Mouse (Mus musculus): ENCODE data around the gene Atp2a3. TPM values are rescaled to one million over a fixed set of nuclear protein-coding genes. Genes with fewer than 3 reads are reported as not detected.

The Atp2a3 gene
- polyA plus RNA-seq, 1 experiment from 2014 or later, result 1.7 TPM

GRCm38 (mm10) chr11:72963058-72963788, 2.3 kb downstream of the Atp2a3 start:
- no peak overlapping the region for H3K9ac ChIP-seq (ENCODE audit: low read depth, low read length)
- H3K27me3 ChIP-seq (ENCODE audit: control insufficient read depth, insufficient read depth, low read depth, low read length), result peaks cover 37% of the 10 kb centered on the region
- no peak overlapping the region for H3K4me2 ChIP-seq (ENCODE audit: low read length)
- ATAC-seq, result no peak
- H3K27ac ChIP-seq (ENCODE audit: low read length), result no peak overlapping the region
- no peaks in the 10 kb centered on the region for H3K9me3 ChIP-seq (replicated peaks; ENCODE audit: control insufficient read depth, low read length, poor library complexity, severe bottlenecking)
- peaks cover 5% of the 10 kb centered on the region; the same call in 1 of the 2 replicates for H3K4me1 ChIP-seq (ENCODE audit: control insufficient read depth, insufficient read depth, low read length)
- H3K36me3 ChIP-seq (ENCODE audit: control insufficient read depth, insufficient read depth, low read length), result no peaks in the 10 kb centered on the region
- WGBS, result 47% methylated on average over 7 of the region's 7 CpGs
- H3K4me3 ChIP-seq (ENCODE audit: low read depth, low read length), result no peak overlapping the region

- no peak for ATAC-seq
- no peaks in the 10 kb centered on the region for H3K36me3 ChIP-seq (ENCODE audit: control insufficient read depth, insufficient read depth, low read length)
- no peak overlapping the region for H3K27ac ChIP-seq (ENCODE audit: low read length)
- WGBS, result 72% methylated on average over 3 of the region's 3 CpGs
- H3K4me1 ChIP-seq (ENCODE audit: control insufficient read depth, insufficient read depth, low read length), result peaks cover 5% of the 10 kb centered on the region; the same call in 1 of the 2 replicates
- no peaks in the 10 kb centered on the region for H3K9me3 ChIP-seq (replicated peaks; ENCODE audit: control insufficient read depth, low read length, poor library complexity, severe bottlenecking)
- no peak overlapping the region for H3K4me3 ChIP-seq (ENCODE audit: low read depth, low read length)
- no peak overlapping the region for H3K4me2 ChIP-seq (ENCODE audit: low read length)
- H3K9ac ChIP-seq (ENCODE audit: low read depth, low read length), result no peak overlapping the region
- H3K27me3 ChIP-seq (ENCODE audit: control insufficient read depth, insufficient read depth, low read depth, low read length), result peaks cover 36% of the 10 kb centered on the region
Measured at GRCm38 (mm10) chr11:72963789-72964294, 2.9 kb downstream of the Atp2a3 start.

GRCm38 (mm10) chr11:72974995-72975503, 14.1 kb downstream of the Atp2a3 start:
- no peak overlapping the region for H3K9ac ChIP-seq (ENCODE audit: low read depth, low read length)
- H3K9me3 ChIP-seq (replicated peaks; ENCODE audit: control insufficient read depth, low read length, poor library complexity, severe bottlenecking), result no peaks in the 10 kb centered on the region
- H3K4me3 ChIP-seq (ENCODE audit: low read depth, low read length), result no peak overlapping the region
- WGBS, result 83% methylated on average over 13 of the region's 13 CpGs
- no peaks in the 10 kb centered on the region for H3K36me3 ChIP-seq (ENCODE audit: control insufficient read depth, insufficient read depth, low read length)
- H3K4me1 ChIP-seq (ENCODE audit: control insufficient read depth, insufficient read depth, low read length), result no peaks in the 10 kb centered on the region
- no peak overlapping the region for H3K4me2 ChIP-seq (ENCODE audit: low read length)
- no peaks in the 10 kb centered on the region for H3K27me3 ChIP-seq (ENCODE audit: control insufficient read depth, insufficient read depth, low read depth, low read length)
- H3K27ac ChIP-seq (ENCODE audit: low read length), result no peak overlapping the region
- no peak for ATAC-seq

DNA sequence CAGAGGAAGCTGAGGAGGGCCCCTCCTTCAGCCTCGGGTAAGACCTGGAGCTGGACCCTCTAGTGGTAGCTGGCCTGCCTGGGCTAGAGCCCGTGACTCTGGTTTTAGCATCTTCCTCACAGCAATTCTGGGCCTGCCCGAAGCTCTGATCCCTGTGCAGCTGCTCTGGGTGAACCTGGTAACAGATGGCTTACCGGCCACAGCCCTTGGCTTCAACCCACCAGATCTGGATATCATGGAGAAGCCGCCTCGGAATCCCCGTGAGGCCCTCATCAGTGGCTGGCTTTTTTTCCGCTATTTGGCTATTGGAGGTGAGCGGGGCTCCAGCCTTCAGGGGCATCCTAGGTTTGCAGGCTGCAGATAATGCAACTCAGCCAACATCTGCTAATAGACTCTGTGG, 21.5 kb downstream of the Atp2a3 start:
- H3K4me2 ChIP-seq (ENCODE audit: low read length), result no peak overlapping the region
- H3K4me3 ChIP-seq (ENCODE audit: low read depth, low read length), result no peak overlapping the region
- no peak for ATAC-seq
- no peak overlapping the region for H3K27ac ChIP-seq (ENCODE audit: low read length)
- no peaks in the 10 kb centered on the region for H3K36me3 ChIP-seq (ENCODE audit: control insufficient read depth, insufficient read depth, low read length)
- no peaks in the 10 kb centered on the region for H3K4me1 ChIP-seq (ENCODE audit: control insufficient read depth, insufficient read depth, low read length)
- H3K9ac ChIP-seq (ENCODE audit: low read depth, low read length), result no peak overlapping the region
- H3K9me3 ChIP-seq (replicated peaks; ENCODE audit: control insufficient read depth, low read length, poor library complexity, severe bottlenecking), result no peaks in the 10 kb centered on the region
- 84% methylated on average over 9 of the region's 9 CpGs for WGBS
- H3K27me3 ChIP-seq (ENCODE audit: control insufficient read depth, insufficient read depth, low read depth, low read length), result no peaks in the 10 kb centered on the region

GRCm38 (mm10) chr11:72983283-72983682, 22.3 kb downstream of the Atp2a3 start:
- Histone ChIP-seq H3K9ac (ENCODE audit: low read depth, low read length) (no peak overlapping the region), H3K27me3 (ENCODE audit: control insufficient read depth, insufficient read depth, low read depth, low read length) (no peaks in the 10 kb centered on the region), H3K4me1 (ENCODE audit: control insufficient read depth, insufficient read depth, low read length) (no peaks in the 10 kb centered on the region), H3K4me2 (ENCODE audit: low read length) (no peak overlapping the region), H3K27ac (ENCODE audit: low read length) (no peak overlapping the region), H3K9me3 (replicated peaks; ENCODE audit: control insufficient read depth, low read length, poor library complexity, severe bottlenecking) (no peaks in the 10 kb centered on the region), H3K4me3 (ENCODE audit: low read depth, low read length) (no peak overlapping the region), H3K36me3 (ENCODE audit: control insufficient read depth, insufficient read depth, low read length) (no peaks in the 10 kb centered on the region)
- 52% methylated on average over 5 of the region's 5 CpGs for WGBS
- no peak for ATAC-seq

GRCm38 (mm10) chr11:72986745-72987144, 25.8 kb downstream of the Atp2a3 start:
- Histone ChIP-seq H3K27me3 (ENCODE audit: control insufficient read depth, insufficient read depth, low read depth, low read length) (no peaks in the 10 kb centered on the region), H3K36me3 (ENCODE audit: control insufficient read depth, insufficient read depth, low read length) (no peaks in the 10 kb centered on the region)
- 75% methylated on average over 5 of the region's 5 CpGs for WGBS

GRCm38 (mm10) chr11:72987234-72987633, 26.3 kb downstream of the Atp2a3 start:
- Histone ChIP-seq H3K4me1 (ENCODE audit: control insufficient read depth, insufficient read depth, low read length) (no peaks in the 10 kb centered on the region), H3K27ac (ENCODE audit: low read length) (no peak overlapping the region)
- 71% methylated on average over 5 of the region's 5 CpGs for whole genome bisulfite sequencing

More at GRCm38 (mm10) chr11:72986745-72987144, 25.8 kb downstream of the Atp2a3 start:
- Histone ChIP-seq H3K27ac (ENCODE audit: low read length) (no peak overlapping the region), H3K4me3 (ENCODE audit: low read depth, low read length) (no peak overlapping the region), H3K4me2 (ENCODE audit: low read length) (no peak overlapping the region), H3K4me1 (ENCODE audit: control insufficient read depth, insufficient read depth, low read length) (no peaks in the 10 kb centered on the region), H3K9ac (ENCODE audit: low read depth, low read length) (no peak overlapping the region), H3K9me3 (replicated peaks; ENCODE audit: control insufficient read depth, low read length, poor library complexity, severe bottlenecking) (no peaks in the 10 kb centered on the region)
- no peak for ATAC-seq

GRCm38 (mm10) chr11:72987807-72988206, 26.8 kb downstream of the Atp2a3 start:
- Histone ChIP-seq H3K9me3 (replicated peaks; ENCODE audit: control insufficient read depth, low read length, poor library complexity, severe bottlenecking) (no peaks in the 10 kb centered on the region), H3K4me2 (ENCODE audit: low read length) (no peak overlapping the region), H3K36me3 (ENCODE audit: control insufficient read depth, insufficient read depth, low read length) (no peaks in the 10 kb centered on the region), H3K27me3 (ENCODE audit: control insufficient read depth, insufficient read depth, low read depth, low read length) (no peaks in the 10 kb centered on the region), H3K27ac (ENCODE audit: low read length) (no peak overlapping the region), H3K4me1 (ENCODE audit: control insufficient read depth, insufficient read depth, low read length) (no peaks in the 10 kb centered on the region), H3K9ac (ENCODE audit: low read depth, low read length) (no peak overlapping the region), H3K4me3 (ENCODE audit: low read depth, low read length) (no peak overlapping the region)
- no peak for ATAC-seq
- WGBS, result 82% methylated on average over 5 of the region's 5 CpGs

More at GRCm38 (mm10) chr11:72987234-72987633, 26.3 kb downstream of the Atp2a3 start:
- Histone ChIP-seq H3K9me3 (replicated peaks; ENCODE audit: control insufficient read depth, low read length, poor library complexity, severe bottlenecking) (no peaks in the 10 kb centered on the region), H3K27me3 (ENCODE audit: control insufficient read depth, insufficient read depth, low read depth, low read length) (no peaks in the 10 kb centered on the region), H3K4me2 (ENCODE audit: low read length) (no peak overlapping the region), H3K4me3 (ENCODE audit: low read depth, low read length) (no peak overlapping the region), H3K36me3 (ENCODE audit: control insufficient read depth, insufficient read depth, low read length) (no peaks in the 10 kb centered on the region), H3K9ac (ENCODE audit: low read depth, low read length) (no peak overlapping the region)
- ATAC-seq, result no peak

DNA sequence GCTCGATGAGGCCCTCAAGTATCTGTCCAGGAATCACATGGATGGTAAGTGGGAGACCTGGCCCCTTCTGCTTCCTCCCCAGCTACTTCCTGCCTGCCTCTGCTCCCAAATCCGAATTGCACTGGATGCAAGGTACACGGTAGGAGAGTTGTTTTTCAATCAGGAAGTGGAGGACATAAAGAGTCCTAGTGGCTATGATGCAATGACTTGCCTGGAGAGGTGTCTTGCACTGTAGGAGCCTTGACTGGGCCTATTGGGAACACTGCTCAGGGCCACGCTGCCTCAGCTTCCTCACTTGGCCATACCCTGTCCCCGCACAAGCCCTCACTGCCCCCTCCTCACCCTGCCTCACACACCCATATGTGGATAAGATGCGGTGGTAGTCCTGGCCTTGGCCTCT, 28.1 kb downstream of the Atp2a3 start:
- Histone ChIP-seq H3K9me3 (replicated peaks; ENCODE audit: control insufficient read depth, low read length, poor library complexity, severe bottlenecking) (no peaks in the 10 kb centered on the region), H3K36me3 (ENCODE audit: control insufficient read depth, insufficient read depth, low read length) (no peaks in the 10 kb centered on the region), H3K27ac (ENCODE audit: low read length) (no peak overlapping the region), H3K4me3 (ENCODE audit: low read depth, low read length) (no peak overlapping the region), H3K4me2 (ENCODE audit: low read length) (no peak overlapping the region), H3K27me3 (ENCODE audit: control insufficient read depth, insufficient read depth, low read depth, low read length) (no peaks in the 10 kb centered on the region), H3K4me1 (ENCODE audit: control insufficient read depth, insufficient read depth, low read length) (no peaks in the 10 kb centered on the region), H3K9ac (ENCODE audit: low read depth, low read length) (no peak overlapping the region)
- no peak for ATAC-seq
- 85% methylated on average over 6 of the region's 6 CpGs for WGBS
